Mouse (Mus musculus) kidney, postnatal 0 days (tissue): ENCODE measurements at regions not wholly inside any gene's neighbourhood (a gene's known extent, or its start where the extent isn't known, plus 50 kb on each side); places are given as distances from the start of the nearest gene placed in this dataset.

ENCODE experiments used
- ATAC-seq: fragments of 200-750 bp; cut with Nextera tagmentation; replicated peaks from 2 replicates; pipeline ENCODE4 v1.8.0; 2017; ENCODE audit warnings: low read depth, moderate number of reproducible peaks, moderate TSS enrichment, moderate library complexity; ENCODE audit not compliant: low FRiP score
- DNase-seq: peaks from one replicate; pipeline ENCODE4 v3.0.0-alpha.2; 2016; ENCODE audit warnings: low spot score
- H3K27ac ChIP-seq: fragments of 300-500 bp; sonication (generic); 2 replicates; pipeline ENCODE4 v1.5.1; 2014; ENCODE audit warnings: mild to moderate bottlenecking
- H3K27me3 ChIP-seq: fragments of 300-500 bp; sonication (generic); 2 replicates; pipeline ENCODE4 v1.6.1; 2014; ENCODE audit warnings: low read length, mixed read lengths; ENCODE audit not compliant: insufficient read depth
- H3K36me3 ChIP-seq: fragments of 300-500 bp; sonication (generic); 2 replicates; pipeline ENCODE4 v1.6.1; 2014; ENCODE audit warnings: low read length, mixed read lengths; ENCODE audit not compliant: insufficient read depth
- H3K4me1 ChIP-seq: fragments of 300-500 bp; sonication (generic); replicated peaks from 2 replicates; pipeline ENCODE4 v1.6.1; 2014; ENCODE audit warnings: antibody characterized with exemption, low read length, mixed read lengths; ENCODE audit not compliant: insufficient read depth
- H3K4me2 ChIP-seq: fragments of 300-500 bp; sonication (generic); 2 replicates; pipeline ENCODE4 v1.6.1; 2014; ENCODE audit warnings: mild to moderate bottlenecking, low read length, moderate library complexity, mixed read lengths
- H3K4me3 ChIP-seq: fragments of 300-500 bp; sonication (generic); replicated peaks from 2 replicates; pipeline ENCODE4 v1.5.1; 2014; ENCODE audit warnings: low read depth, low read length
- H3K9ac ChIP-seq: fragments of 300-500 bp; sonication (generic); 2 replicates; pipeline ENCODE4 v1.6.1; 2014; ENCODE audit warnings: low read depth, low read length
- H3K9me3 ChIP-seq: fragments of 300-500 bp; sonication (generic); replicated peaks from 2 replicates; pipeline ENCODE4 v1.6.1; 2016; ENCODE audit warnings: low read length, inconsistent platforms, mixed read lengths
- CTCF ChIP-seq: IDR thresholded peaks from 2 replicates; pipeline ENCODE4 v1.5.1; 2016; ENCODE audit warnings: antibody characterized with exemption, low read depth, mild to moderate bottlenecking, moderate library complexity
- WGBS: fragments of 180-500 bp; shearing (Covaris S2); extraction: QIAGEN DNeasy Blood & Tissue Kit; methylation state at CpG from one replicate; pipeline ENCODE4 v1.1.7; 2014; 5-methylcytosine and 5-hydroxymethylcytosine counted together

DNA sequence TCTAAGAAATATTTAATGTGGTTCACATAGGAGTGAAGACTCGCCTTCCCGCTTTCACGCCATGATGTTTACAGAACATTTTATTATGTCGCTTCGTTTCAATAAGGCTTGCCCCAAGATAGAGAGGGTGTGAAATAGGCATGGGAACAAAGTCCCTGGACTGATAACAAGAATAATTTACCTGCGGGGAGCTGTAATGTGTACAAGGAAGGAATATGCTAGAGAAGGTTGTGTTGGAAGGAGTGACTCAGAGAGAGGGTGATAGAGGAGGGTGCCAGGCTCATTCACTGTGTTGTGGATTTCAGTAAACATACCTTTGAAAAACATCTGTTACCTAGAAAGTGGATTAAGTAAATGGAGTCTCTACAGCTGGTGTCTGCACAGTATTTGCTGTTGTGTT is 490.2 kb downstream of the Bnc2 start:
- no peak for ATAC-seq
- 88% methylated on average over 6 of the region's 6 CpGs for WGBS

DNA sequence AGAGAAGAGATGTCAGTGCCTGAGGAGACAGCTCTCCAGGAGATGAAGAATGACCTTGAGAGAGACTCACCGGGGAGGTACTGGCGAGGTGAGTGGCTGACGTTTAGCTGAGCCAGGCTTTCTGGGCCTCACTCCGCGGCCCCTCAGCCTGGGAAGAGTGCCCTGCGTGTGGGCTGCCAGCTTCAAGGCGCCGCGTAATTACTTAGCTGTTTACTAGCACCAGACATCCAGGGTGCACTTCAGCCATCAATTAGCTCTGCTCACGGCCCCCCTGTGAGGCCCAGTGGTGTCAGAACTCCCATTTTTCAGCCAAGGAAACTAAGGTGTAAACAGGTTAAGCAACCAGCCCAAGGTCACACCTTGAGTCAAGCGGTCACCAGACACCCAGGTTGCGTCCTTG is 485.8 kb downstream of the Bnc2 start:
- Histone ChIP-seq H3K4me2 (no peak overlapping the region), H3K9ac (no peak overlapping the region), H3K27ac (no peak overlapping the region), H3K36me3 (no peaks in the 10 kb centered on the region), H3K27me3 (no peaks in the 10 kb centered on the region), H3K4me1 (no peaks in the 10 kb centered on the region), H3K9me3 (no peaks in the 10 kb centered on the region), H3K4me3 (no peak overlapping the region)
- no peak for TF ChIP-seq CTCF
- 0 out of 2 replicates have a peak, but pooled peaks have one; percentile 43 for ATAC-seq
- 31% methylated on average over 12 of the region's 12 CpGs for WGBS
- DNase-seq, result no peak

More for the DNA sequence above, 490.2 kb downstream of the Bnc2 start:
- no peak for TF ChIP-seq CTCF
- Histone ChIP-seq H3K27ac (no peak overlapping the region), H3K36me3 (no peaks in the 10 kb centered on the region), H3K4me3 (no peak overlapping the region), H3K27me3 (no peaks in the 10 kb centered on the region), H3K4me2 (no peak overlapping the region), H3K9ac (no peak overlapping the region), H3K4me1 (no peaks in the 10 kb centered on the region), H3K9me3 (no peaks in the 10 kb centered on the region)
- no peak for DNase-seq

- H3K27me3 ChIP-seq, result no peaks in the 10 kb centered on the region
- no peaks in the 10 kb centered on the region for H3K9me3 ChIP-seq
- H3K4me3 ChIP-seq, result no peak overlapping the region
- no peak for DNase-seq
- H3K36me3 ChIP-seq, result no peaks in the 10 kb centered on the region
- no peak overlapping the region for H3K27ac ChIP-seq
- 93% methylated on average over 2 of the region's 2 CpGs for WGBS
- H3K4me2 ChIP-seq, result no peak overlapping the region
- TF ChIP-seq CTCF, result no peak
- no peak for ATAC-seq
- no peak overlapping the region for H3K9ac ChIP-seq
- H3K4me1 ChIP-seq, result no peaks in the 10 kb centered on the region
Measured at GRCm38 (mm10) chr4:84191303-84191702, 483.8 kb downstream of the Bnc2 start.

- Histone ChIP-seq H3K4me2 (no peak overlapping the region), H3K9me3 (no peaks in the 10 kb centered on the region), H3K27ac (no peak overlapping the region), H3K27me3 (no peaks in the 10 kb centered on the region), H3K4me1 (no peaks in the 10 kb centered on the region), H3K36me3 (no peaks in the 10 kb centered on the region), H3K4me3 (no peak overlapping the region), H3K9ac (no peak overlapping the region)
- no peak for TF ChIP-seq CTCF
- WGBS, result 51% methylated on average over 2 of the region's 2 CpGs
- ATAC-seq, result no peak
- DNase-seq, result no peak
Measured at GRCm38 (mm10) chr4:84192301-84192700, 482.8 kb downstream of the Bnc2 start.

DNA sequence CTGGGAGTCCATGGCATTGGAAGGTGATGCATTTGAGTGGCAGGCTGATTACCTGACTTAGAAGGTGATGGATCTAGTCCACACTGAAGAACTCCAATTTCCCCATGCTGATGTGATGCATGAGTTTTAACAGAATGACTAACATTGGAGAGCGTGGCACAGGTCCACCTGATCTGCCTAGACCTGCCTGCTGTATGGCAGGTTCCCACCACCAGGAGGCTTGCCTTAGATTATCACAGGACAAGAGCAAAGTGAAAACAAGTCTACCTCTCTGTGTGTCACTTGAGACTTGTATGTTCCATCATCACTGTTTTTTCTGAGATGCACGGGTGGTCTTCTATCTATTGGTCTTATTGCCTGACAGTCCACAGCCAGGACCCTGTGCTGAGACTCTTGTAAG is 478.3 kb downstream of the Bnc2 start:
- TF ChIP-seq CTCF, result peak; percentile 39; the same call in 1 of the 2 replicates

DNA sequence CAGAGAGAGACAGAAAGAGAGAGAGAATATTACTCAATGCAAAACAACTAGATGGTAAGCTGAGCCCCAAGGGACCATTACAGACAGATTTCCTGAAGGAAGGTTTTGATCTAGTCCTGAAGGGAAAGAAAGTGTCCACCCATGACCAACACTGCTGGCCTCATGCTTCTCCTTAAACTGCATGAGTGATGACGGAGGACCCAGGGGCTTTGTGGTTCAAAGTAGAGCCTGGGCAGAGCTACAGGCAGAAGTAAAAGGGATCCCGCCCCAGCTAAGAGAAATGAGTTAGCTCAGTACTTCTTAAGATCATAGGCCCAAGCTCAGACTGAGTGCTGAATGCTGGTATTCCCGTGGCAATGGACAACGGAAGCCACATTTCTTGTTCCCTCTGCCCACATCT is 476.9 kb downstream of the Bnc2 start:
- Histone ChIP-seq H3K4me3 (no peak overlapping the region), H3K9ac (no peak overlapping the region), H3K27me3 (no peaks in the 10 kb centered on the region), H3K27ac (no peak overlapping the region), H3K4me2 (no peak overlapping the region), H3K36me3 (no peaks in the 10 kb centered on the region), H3K9me3 (no peaks in the 10 kb centered on the region), H3K4me1 (0 out of 2 replicates have a peak, but pooled peaks cover 4% of the 10 kb centered on the region)
- ATAC-seq (no peak), DNase-seq (no peak)
- WGBS, result 91% methylated on average over 4 of the region's 4 CpGs
- no peak for TF ChIP-seq CTCF

More for the DNA sequence above, 478.3 kb downstream of the Bnc2 start:
- DNase-seq, result no peak
- no peak overlapping the region for H3K27ac ChIP-seq
- no peak overlapping the region for H3K4me3 ChIP-seq
- H3K4me2 ChIP-seq, result no peak overlapping the region
- no peaks in the 10 kb centered on the region for H3K36me3 ChIP-seq
- H3K9me3 ChIP-seq, result no peaks in the 10 kb centered on the region
- H3K4me1 ChIP-seq, result 0 out of 2 replicates have a peak, but pooled peaks cover 4% of the 10 kb centered on the region
- H3K9ac ChIP-seq, result no peak overlapping the region
- no peak for ATAC-seq
- H3K27me3 ChIP-seq, result no peaks in the 10 kb centered on the region
- WGBS, result 85% methylated on average over 2 of the region's 2 CpGs

DNA sequence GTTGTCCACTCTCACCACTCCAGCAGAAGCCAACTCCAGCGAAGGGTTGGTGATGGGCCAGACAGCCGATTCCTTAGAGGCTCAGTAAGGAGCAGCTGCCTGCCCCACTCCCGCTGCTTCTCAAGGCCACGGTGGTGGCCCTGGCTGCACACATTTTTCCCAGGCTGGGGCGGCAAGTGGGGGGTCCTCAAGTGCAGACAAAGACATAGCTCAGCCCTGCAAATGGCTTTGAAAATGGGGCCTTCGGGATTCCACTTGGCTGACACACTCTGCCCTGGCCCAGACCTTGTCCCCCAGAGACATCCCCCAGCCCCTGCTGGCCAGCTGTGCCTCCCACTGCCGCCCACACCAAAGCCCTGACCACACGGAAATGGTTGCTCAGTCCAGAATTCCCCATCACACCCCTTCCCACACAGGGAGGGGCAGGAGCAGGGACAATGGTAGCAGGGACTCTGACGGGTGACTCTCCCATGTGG is 475.9 kb downstream of the Bnc2 start:
- 36% methylated on average over 9 of the region's 9 CpGs for WGBS
- Histone ChIP-seq H3K4me2 (no peak overlapping the region), H3K27me3 (no peaks in the 10 kb centered on the region), H3K9ac (no peak overlapping the region), H3K27ac (no peak overlapping the region), H3K9me3 (no peaks in the 10 kb centered on the region), H3K36me3 (no peaks in the 10 kb centered on the region), H3K4me1 (0 out of 2 replicates have a peak, but pooled peaks cover 4% of the 10 kb centered on the region), H3K4me3 (no peak overlapping the region)
- ATAC-seq (no peak), DNase-seq (peak; percentile 47)
- TF ChIP-seq CTCF, result 0 out of 2 replicates have a peak, but pooled peaks have one; percentile 8
